Mouse (Mus musculus) cerebellum, postnatal 25 days (tissue): ENCODE results near the gene Bag6.

Experiments
- DNase-seq, 2 experiments: peaks; one replicate each; pipeline ENCODE4 v3.0.0; 2021; ENCODE audit warnings: mixed read lengths in 2 of 2

Gene Bag6

DNA sequence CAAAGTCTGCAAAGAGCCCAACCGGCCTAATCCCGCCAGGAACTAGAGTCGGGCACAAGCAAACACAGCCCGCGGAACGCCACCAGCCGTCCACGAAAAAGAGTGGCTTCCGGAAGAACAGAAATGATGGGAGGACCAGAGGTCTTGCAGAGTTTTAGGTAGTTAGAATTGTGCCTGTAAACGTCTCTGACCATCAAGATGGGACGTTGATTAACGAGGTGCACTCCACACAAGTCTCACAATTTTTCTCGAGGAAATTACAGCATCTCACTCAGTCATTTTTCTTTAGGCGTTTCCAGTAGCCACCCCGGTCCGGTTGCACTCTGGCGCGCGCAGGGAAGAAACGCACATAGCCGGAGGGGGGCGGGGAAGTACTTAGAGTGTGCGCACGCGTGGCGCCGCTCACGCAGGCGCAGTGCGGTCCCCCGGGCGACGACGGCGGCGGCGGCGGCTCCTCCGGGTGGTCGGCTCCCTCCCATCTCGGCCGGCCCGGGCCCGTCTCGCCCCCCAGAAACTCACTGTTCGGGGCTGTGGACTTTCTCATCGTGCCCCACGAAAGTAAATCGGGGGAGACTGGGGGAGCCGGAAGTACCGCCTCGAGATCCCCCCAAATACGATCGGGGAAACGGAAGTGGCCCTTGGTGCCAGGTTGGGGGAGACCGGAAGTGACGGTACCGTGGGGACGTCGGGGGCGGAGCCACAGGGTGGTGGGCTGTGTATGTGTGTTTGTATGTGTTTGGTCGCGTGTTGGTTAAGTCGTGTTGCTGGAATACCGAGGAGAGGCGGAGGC lies at the start of gene Bag6:
Bag6 (plus strand) TSS at position 378 of the 790 bp plus-strand sequence.
- DNase-seq: peak; percentile 97

DNA sequence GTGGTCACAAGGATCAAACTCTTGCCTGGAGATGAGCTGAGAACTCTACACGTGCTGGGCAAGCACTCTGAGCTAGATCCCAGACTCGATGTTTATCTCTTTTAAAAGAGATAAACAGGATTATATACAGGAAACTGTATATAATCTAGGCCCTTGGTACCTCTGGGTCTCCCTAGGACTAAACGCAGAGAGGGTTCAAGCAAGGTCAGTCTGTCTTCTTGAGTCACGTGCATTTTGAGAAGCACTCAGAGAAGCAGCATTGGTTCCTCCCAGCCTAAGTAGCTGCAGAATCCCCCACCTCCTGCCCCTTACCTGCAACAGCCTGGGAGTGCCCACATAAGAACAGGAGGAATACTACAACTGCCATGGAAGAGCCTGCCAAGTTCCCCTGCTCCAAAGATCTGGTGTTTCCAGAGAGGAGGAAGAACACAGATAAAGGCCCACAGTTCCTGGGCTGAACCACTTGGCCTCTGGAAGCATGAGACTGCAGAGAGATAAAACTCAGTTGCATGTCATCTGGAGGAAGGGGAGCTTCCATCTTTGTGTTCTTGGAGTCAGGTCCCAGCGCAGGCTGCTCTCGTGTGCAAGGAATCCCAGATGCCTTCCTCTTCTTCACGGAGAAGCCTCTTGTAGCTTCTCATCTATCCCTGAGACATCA lies 49.6 kb upstream of the Bag6 start, which contains the start of gene Ly6g6f:
Ly6g6f (minus strand) TSS at position 403 of the 658 bp plus-strand sequence.
- no peak for DNase-seq

DNA sequence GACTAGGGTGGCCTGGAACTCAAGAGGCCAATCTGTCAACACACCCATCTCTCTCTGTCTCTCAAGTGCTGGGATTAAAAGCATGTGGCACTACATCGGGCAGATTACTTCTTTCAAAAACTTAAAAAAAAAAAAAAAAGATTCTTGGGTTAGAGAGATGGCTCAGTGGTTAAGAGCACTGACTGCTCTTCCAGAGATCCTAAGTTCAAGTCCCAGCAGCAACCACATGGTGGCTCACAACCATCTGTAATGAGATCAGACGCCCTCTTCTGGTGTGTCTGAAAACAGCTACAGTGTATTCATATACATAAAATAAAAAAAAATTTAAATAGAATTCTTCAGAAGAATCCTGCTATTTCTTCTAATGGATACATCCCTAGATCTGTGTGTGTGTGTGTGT lies 46.8 kb upstream of the Bag6 start:
- peak in 1 of 2 experiments; percentile 48 for DNase-seq

DNA sequence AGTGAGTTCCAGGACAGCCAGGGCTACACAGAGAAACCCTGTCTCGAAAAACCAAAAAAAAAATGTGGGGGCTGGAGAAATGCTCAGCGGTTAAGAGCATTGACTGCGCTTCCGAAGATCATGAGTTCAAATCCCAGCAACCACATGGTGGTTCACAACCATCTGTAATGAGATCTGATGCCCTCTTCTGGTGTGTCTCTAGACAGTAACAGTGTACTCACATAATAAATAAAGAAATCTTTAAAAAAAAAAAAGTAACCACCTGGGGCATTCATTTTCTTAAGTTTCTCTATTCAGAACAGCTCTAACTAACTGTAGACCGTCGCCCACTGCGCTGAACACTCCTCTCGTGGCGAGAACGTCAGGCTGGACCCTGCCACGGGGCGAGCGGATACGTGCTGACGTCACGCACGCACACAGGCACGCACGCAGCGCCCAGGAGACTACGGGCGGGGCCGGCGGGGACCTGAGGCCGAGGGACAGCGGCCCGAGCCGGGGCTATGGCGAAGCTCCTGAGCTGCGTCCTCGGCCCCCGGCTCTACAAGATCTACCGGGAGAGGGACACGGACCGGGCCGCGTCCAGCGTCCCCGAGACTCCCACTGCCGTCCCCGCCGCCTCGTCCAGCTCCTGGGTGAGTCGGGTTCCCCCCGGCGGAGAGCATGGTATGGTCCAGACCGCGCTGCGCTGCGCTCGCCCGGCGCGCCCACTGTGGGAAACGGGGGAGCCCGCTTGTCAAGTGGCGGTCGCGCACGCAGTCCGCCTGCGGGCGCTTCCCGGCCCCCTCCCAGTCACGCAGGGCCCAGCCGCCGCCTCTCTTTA lies 45.9 kb upstream of the Bag6 start, which contains the start of gene Abhd16a:
Abhd16a (plus strand) TSS at position 439 of the 820 bp plus-strand sequence.
- DNase-seq: peak; percentile 96 to 97

DNA sequence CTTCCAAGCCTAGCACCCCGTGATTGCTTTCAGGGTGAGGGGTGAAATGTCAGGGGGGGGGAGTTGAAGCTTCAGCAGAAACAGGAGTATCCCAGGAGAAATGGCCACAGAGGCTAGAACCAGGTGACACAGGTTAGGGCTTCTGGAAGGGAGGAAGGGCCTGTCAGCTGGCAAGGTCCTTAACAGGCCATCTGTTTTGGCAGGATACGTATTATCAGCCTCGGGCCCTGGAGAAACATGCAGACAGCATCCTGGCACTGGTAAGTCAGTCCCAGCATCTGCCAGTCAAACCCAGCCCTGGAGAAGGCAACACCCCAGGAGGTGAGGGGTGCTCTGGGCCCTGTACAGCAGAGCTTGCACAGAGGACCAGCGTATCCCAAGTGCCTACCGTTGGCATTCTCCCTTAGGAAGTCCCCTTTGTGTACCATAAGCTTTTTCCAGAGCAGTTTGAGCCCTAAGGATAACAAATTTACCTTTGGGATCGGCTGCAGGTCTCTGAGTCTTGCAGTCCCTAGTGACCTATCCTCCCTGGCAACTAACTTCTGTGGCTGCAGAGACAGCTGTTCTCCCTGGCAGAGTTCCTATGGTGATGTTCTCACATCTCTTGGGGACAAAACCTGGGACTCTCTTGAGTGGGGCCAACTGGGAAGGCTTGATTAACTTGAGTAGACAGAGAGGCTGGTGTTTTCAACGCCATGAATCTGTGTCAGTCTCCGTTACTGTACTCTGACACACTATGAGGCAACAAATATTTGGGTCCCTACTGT lies 44.6 kb upstream of the Bag6 start:
- peak; percentile 87 for DNase-seq

DNA sequence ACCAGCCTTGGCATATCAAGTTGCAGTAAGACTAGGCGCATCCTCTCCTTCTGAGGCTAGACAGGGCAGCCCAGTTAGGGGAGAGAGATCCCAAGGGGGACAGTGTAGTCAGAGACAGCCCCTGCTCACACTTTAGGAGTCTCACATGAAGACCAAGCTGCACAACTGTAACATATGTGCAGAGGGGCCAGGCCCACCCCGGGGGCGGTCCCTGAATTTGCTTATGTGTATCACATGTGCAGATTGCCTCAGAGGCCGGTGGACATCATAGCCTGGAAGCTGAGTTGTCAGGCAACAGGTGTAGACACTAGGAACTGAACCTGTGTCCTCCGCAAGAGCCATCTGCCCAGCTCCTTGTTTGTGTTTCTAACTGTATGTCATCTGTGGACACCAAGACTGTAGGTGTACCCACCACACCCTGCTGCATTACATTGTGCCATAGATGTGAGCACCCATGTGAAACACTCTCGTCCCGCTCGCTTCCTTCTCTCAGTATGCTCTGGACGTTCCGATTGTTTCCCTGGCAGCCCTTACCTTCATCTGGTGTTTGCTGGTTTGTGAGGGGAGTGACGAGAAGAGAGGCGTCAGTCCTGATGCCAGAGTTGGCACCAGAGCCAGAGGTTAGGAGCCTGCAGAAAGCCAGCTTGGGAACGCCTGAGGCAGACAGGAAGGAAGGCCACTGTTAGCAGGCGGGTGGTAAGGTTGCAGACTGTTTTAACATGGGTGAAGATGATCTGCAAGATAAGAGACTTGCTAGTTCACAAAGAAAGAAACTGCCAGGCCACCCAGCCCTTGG lies 42.4 kb upstream of the Bag6 start:
- no peak for DNase-seq

DNA sequence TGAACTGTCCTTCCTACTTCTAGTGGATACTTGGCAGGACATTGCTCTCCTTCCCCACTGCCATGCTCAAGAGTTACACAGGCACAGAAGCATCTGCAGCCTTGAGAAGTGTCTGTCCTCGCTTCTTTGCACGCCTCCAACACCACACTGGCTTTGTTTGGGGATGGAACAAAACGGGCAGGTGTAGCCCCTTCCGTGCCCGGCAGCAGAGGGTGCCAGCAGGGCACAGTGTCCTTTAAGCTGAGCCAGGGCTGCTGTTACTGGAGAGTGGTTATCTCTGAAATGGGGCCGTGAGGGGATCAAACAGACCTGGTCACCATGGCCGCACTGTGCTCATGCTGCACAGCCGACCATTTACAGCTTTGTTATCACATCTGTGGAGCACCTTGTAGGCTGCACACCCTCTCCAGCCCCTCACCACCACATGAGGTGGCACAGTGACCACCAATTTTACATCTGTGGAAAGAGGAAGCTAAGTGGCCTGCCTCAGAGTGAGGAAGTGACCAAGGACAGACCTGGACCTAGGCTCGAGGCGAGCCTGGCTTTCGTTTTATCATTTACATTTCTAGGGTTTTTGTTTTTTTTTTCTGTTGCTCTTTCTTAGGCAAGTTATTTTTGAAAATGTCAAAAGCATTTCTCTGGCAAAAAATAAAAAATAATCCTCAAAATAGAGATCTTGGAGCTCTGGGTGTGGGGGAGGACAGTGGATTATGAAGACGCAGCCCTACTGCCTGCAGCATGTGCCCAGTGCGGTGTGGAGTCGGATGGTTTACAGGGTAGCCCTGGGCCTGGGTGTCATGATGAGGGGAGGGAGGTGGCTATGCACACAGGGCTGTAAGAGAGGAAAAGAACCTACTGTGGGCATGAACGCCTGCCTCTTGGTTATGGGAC lies 40.3 kb upstream of the Bag6 start:
- DNase-seq: peak in 1 of 2 experiments; percentile 40

DNA sequence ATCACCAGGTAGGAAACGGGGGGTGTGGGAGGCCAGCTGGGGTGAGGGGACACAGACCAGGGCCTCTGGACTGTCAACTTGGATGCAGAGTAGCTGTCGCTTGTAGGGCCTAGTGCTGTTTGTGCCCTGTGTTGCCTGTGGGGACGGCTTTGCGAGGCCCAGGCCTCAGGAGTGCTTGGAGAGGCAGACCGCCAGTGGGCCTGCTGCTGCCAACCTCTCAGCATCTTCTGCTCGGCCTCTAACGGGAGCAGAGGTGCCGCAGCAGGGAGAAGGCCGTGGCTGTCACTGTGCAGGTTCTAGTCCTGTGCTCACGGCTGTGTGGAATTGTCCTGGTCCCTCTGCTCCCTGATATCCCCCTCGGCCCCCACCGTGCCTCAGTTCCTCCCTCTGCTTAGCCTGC lies 38.4 kb upstream of the Bag6 start:
- DNase-seq: peak; percentile 61 to 63

DNA sequence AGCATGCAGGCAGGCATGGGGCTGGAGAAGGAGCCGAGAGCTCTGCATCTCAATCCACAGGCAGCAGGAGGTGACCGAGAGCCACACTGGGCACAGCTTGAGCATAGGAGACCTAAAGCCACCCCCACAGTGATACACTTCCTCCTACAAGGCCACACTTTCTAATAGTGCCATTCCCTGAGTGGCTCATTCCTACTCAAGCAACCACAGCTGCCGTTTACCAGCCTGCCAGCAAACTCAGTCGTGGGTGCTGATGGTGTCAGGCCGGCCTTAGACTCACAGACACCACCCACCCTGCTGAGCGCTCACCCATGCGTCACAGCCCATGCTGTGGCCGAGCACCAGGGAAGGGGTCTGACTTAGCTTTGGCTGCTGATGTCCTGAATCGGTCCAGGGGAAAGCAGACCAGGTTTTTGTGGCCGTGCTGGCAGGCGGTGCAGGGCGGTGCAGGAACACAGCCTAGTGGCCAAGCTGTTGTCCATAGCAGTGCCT lies 37.8 kb upstream of the Bag6 start:
- DNase-seq: peak; percentile 79 to 82

DNA sequence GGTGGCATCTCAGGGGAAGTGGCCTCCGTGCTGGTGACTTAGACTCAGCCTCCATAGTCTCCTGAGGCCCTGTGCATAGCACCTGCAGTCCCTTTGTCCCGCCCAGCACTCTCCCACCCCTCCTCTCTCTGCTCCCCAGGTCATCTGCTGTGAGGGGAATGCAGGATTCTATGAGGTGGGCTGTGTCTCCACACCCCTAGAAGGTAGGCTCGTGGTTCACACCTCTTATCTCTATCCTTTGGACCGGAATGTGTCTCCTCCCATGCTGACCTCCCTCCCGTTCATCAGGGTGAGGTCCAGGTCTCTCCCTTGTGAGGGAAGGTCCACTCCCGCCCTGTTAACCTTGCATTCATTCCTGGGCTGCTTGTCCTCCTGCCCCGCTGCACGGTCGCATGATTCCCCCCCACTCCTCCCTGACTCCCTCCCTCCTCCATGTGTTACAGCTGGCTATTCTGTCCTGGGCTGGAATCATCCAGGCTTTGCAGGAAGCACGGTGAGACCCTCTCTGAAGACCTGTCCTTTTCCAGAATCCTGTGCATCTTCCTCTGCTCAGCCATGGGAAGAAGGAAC lies 34.7 kb upstream of the Bag6 start:
- peak in 1 of 2 experiments; percentile 29 for DNase-seq

DNA sequence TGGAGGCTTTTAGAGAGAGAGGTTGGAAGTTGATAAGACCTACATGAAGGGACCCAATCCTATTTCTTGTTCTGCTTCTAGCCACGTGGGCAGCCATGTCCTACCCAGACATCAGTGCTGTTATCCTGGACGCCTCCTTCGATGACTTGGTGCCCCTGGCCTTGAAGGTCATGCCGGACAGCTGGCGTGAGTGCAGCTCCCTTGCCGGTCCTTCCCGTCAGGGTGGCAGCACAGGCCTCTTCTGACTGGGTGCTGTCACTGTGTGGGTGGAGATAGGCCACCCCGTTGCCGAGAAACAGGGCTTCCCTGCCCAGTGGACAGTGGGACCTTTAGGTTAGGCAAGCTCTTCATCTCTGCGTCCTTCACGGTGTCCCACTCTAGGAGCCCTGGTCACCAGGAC lies 33.8 kb upstream of the Bag6 start:
- no peak for DNase-seq

DNA sequence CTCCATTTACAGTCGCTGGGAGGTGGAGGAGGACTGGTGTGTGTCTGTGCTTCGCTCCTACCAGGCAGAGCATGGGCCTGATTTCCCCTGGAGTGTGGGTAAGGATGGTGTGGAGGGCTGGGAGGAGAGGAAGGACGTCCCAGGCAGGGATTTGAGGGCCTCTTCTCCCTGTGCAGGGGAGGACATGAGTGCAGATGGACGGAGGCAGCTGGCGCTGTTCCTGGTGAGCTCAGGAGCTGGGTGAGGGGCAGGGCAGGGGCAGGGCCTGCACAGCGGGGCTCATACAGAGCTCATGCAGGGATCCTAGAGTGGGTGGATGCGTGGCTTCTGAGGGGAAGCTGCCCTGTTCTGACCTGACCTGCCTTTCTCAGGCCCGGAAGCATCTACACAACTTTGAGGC lies 32.7 kb upstream of the Bag6 start:
- DNase-seq: peak; percentile 44 to 63

DNA sequence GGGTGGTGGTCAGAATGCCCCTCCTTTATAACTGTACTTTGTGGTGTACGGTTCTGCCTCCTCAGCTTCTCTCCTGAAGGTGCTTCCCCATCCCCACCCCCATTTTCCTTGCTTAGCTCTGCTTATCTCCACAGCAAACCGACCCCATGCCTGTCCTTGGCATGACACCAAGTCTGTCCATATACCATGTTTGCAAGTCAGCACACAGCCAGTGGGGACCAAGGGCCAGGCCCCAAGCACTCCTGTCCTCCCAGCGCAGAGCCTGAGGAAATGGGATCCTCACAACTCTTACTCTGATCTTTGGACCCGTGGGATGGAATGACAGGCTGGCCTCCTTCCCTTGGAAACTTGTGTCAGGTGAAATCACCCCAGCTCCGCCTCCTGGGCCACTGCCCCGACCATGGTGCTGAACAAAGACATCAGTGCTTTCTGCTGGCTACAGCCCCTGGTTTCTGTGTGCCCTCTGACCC lies 31.7 kb upstream of the Bag6 start:
- DNase-seq: peak in 1 of 2 experiments; percentile 47

DNA sequence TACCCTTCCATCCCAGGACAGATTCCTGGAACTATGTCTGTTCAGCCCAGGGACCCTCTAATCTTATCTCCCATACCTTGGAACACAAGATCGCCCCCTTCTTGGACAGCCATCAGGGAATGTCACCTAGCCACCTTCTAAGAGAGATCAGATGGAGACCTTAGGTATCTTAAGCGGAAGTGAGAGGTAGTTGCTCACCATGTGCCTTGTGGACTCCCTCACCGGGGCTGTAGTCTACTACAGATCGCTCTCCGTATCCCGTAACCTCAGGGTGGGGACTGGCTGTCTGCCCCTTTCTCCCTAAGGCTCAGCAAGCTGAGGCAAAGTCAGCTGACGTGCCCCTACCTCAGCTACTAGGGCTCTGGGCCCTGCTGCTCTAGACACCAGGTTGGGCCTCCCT lies 30.9 kb upstream of the Bag6 start:
- DNase-seq: no peak

DNA sequence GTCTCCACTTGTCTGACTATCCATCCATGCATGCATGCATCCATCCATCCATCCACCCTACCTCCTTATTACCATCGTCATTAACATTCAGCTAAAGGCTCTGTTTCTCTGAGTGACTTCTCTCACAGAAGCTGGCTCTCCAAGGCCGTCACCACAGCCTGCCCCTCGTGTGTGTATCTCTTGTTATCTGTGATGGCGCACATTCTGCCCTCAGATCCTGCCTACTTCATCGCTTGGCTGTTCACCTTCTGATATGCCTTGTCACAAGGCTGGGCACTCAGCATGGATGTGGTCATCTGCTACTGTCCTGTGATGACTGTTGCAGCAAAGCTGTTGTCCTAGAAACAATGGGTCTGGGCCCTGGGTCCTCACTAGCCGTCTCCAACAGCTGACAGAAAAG lies 30.2 kb upstream of the Bag6 start:
- peak in 1 of 2 experiments; percentile 19 for DNase-seq

DNA sequence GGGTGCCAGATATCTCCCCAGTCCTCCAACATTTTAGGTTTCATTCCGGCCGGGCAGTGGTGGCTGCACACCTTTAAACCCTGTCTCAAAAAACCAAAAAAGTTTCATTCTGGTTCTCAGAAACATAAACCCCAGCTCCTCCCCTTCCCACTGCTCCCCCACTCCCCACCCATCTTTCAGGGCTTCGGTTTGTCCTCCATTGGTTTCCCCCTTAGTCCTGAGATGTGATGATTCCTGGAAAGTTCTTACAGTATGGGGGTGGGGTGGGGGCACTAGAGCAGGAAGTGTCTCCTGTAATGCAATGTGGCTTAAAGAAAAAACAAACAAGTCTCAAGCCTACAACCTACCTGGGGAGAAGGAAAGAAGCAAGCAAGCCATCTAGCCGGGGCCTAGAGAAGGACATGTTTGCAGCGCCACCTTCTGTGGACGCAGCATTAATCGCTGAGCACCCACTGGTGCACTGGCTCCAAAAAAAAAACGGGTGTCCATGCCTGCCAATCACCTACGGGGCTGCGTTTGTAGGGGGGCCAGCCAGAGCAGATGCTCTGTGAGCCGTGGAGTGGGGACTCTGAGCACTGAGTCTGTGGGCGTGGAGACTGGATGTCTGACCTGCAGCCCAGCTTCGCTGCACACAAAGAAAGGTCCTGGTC lies 29.1 kb upstream of the Bag6 start:
- DNase-seq: peak; percentile 77 to 82

DNA sequence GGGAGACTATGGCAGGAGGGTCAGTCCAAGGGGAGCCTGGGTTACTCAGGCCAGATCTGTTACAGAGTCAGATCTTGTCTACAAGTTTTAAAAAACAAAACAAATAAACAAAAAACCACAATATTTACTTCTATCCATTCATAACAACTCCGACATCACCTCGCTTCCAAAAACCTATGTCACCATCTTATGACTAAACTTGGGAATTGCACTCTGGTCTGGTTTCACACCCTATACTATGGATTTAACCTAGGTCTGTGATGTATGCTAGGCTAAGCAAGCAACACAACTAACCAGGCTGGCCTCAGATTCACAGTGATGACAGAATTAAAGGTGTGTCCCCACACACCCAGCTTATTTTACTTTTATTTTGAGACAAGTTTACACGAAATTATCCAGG lies 28.5 kb upstream of the Bag6 start:
- no peak for DNase-seq

DNA sequence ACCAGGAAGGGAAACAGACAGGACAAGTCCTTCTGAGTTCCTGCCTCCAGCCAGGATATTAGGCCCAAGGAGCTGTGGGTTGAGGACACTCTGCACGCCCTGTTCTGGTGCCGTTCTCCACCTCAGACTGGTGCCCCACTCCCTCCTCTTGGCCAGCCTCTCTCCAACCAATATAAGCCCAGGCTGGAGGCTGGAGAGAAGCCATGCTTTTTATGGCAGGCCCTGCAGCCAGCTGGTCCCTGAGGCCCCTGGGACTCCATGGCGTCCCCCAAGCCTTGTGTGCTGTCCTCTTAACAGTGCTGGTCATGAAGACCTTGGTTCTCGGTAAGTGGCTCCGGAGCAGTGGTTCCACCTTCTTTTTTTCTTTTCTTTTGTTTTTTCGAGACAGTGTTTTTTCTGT lies 26.9 kb upstream of the Bag6 start, which contains the start of gene Ly6g5c:
Ly6g5c (plus strand) TSS at position 183 of the 400 bp plus-strand sequence.
- DNase-seq: peak; percentile 71 to 73

DNA sequence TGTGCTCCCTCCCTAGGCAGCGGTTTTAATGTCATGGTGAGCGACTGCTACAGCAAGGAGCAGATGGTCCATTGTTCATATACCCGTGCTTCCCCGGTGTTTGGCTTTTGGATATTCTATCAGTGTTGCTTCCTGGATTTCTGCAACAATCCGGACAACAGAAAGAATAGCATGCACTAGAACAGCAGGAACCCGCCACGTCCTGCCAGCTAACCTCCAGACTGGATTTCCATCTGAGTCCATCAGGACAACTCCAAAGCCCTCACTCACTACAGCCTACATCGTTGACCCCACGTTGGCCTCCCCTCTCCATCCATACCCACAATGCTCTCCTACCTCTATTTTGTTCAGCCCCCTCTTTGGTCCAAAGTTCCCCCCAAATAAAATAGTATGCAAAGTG lies 23.2 kb upstream of the Bag6 start:
- DNase-seq: no peak
